8 mouse cellular contexts compared by ENCODE assay signal in the genomic region with DNA sequence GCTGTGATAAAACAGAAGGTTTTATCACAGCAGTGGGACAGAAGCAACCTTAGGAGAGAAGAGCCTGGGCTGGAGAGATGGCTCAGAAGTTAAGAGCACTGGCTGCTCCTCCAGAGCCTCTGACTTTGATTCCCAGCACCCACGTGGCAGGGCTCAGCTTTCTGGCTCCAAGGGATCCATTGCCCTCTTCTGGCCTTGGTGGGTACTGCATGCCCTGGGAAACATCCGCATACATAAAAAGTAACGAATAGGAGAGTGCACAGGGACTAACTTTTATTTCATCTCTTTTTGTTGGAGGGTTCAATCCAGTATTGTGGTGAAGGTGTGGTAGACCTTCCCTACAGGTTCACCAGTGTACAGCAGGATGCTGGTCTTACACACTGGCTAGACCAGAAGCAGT.
DNase-seq lines count a peak whose midpoint lies in the region; TF ChIP-seq lines count a peak whose summit lies in the region.

No protein-coding gene starts in this region.

- in situ Hi-C loops in ES-E14 (cut with MboI; ENCODE audit: low sequenced_read_pairs in 2 of 2, unreplicated experiment in 2 of 2): no loop called here

- intact Hi-C loops in heart, postnatal 25 days (cut with DNase I): no loop called here

- no peak overlapping the region for H3K4me3 ChIP-seq in ES-E14 (ENCODE audit: insufficient read depth in 1 of 2, low read depth in 1 of 2, low read length in 2 of 2, poor library complexity in 1 of 2, severe bottlenecking in 1 of 2)

- H3K36me3 ChIP-seq in ES-E14 (ENCODE audit: control insufficient read depth, insufficient read depth, low read length, poor library complexity, severe bottlenecking): no peaks in the 10 kb centered on the region

- no peak overlapping the region for H3K27ac ChIP-seq in ES-E14 (ENCODE audit: insufficient read depth, low read depth, low read length, poor library complexity, severe bottlenecking)

- no peaks in the 10 kb centered on the region for H3K9me3 ChIP-seq in ES-E14 (ENCODE audit: control insufficient read depth, insufficient read depth, low read depth, low read length)

- peak overlapping the region; percentile 42; the same call in 1 of the 2 replicates for H3K9ac ChIP-seq in ES-E14 (ENCODE audit: insufficient read depth, low read depth, low read length, poor library complexity, severe bottlenecking)

- DNase-seq in kidney, adult 18-20 months: peak; percentile 29
- DNase-seq in kidney, adult 11 months: no peak
- DNase-seq in ES-E14 (ENCODE audit: low read depth, low spot score): peak; percentile 79
- peak; percentile 4 for DNase-seq in c-Kit-positive CD71-positive TER-119-positive erythroid progenitor cells, embryonic 14.5 days (ENCODE audit: low spot score)
- peak; percentile 36 for DNase-seq in lung, postnatal 14 days
- no peak for DNase-seq in layer of hippocampus, adult 8-10 months (ENCODE audit: low spot score in 2 of 2)
- no peak for DNase-seq in layer of hippocampus, postnatal 36 days
- no peak for DNase-seq in heart, postnatal 25 days (ENCODE audit: low spot score)

- H3K4me1 ChIP-seq in ES-E14 (ENCODE audit: control insufficient read depth in 2 of 2, insufficient read depth in 2 of 2, low read length in 2 of 2, poor library complexity in 1 of 2): peaks cover 3 to 22% of the 10 kb centered on the region in 2 experiments; a peak in 3 of 4 replicates

TF ChIP-seq in ES-E14, 5 proteins besides CTCF, POLR2A, EP300 and RAD21:
- TF ChIP-seq CHD2 (IDR thresholded peaks at IDR 0.05; ENCODE audit: low read depth, low read length) (no peak), ZNF384 (IDR thresholded peaks at IDR 0.05; ENCODE audit: low read depth, low read length) (no peak), ZC3H11A (IDR thresholded peaks at IDR 0.05; ENCODE audit: borderline replicate concordance, low read depth, low read length) (peak; percentile 59; the same call in 1 of the 2 replicates)

Comparison
In these comparisons a context has a peak if more than half of its experiments do, and no peak if none do; other contexts are left out.
1. DNase-seq: peak in kidney, adult 18-20 months (single experiment), ES-E14 (single experiment), c-Kit-positive CD71-positive TER-119-positive erythroid progenitor cells, embryonic 14.5 days (single experiment) and lung, postnatal 14 days (single experiment); none in kidney, adult 11 months (single experiment), layer of hippocampus, adult 8-10 months (0 of 2), layer of hippocampus, postnatal 36 days (0 of 2) and heart, postnatal 25 days (single experiment).